Mouse (Mus musculus) bone marrow, adult 2 months (tissue): ENCODE data around the gene Morf4l1.

Experiments
- CTCF ChIP-seq: fragments of 200-500 bp; IDR thresholded peaks from 2 replicates; pipeline ENCODE4 v1.5.1; 2011; ENCODE audit warnings: low read length, control low read depth; ENCODE audit not compliant: control insufficient read depth, insufficient read depth
- POLR2A ChIP-seq: fragments of 200-500 bp; IDR thresholded peaks from 2 replicates; pipeline ENCODE4 v1.6.1; 2011; ENCODE audit warnings: low read depth, mild to moderate bottlenecking, control low read depth, low read length, borderline replicate concordance; ENCODE audit not compliant: control insufficient read depth

- TF ChIP-seq POLR2A (no peak), CTCF (no peak)
Observed at GRCm38 (mm10) chr9:90056716-90057115, 57.9 kb downstream of the Morf4l1 start.
